Mouse (Mus musculus) thymus, postnatal 14 days (tissue): Measurements from ENCODE around the gene Ranbp2.

Experiments
- DNase-seq: peaks from one replicate; pipeline ENCODE4 v3.0.0; 2021

Ranbp2 gene

DNA sequence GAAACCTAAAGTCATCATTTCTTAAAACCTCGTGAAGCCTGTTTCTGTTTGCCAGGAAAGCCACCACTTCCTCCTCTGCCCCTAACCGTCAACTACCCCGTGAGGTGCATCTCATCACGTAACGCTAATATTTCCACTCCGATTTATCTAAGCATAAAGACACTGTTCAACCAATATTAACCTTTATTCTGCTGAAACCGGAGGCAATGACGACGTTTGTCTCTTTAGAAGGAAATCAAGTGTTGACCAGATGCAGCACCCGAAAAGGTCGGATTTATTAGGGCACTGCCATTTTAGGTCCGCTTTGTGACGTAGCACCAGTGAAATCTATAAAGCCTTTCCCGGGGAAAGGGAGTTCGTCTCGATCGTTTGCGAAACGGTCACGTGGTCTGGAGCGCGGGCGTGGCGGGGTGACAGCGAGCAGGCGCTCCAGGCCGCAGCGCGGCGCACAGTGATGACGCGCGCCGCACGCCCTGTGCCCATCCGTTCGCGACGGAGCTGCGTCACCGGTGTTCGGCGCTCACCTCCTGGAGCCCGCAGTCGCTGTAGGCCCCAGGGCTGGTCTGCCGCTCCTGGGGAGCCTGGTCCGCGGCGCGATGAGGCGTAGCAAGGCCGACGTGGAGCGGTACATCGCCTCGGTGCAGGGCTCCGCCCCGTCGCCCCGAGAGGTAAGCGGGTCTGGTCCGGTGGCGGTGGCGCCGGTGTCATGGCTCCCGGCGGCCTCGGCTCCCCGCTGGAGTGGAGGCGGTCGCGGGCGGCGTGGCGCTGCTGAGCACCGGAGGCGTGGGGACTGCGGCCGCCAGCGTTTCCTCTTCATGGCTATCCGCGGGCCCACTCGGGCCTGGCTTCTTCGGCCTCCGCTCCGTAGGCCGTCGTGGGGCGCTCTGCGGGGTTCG, at the start of gene Ranbp2:
TSS of gene Ranbp2 (plus strand) at position 537 of the 896 bp plus-strand sequence.
- DNase-seq, result peak; percentile 98

DNA sequence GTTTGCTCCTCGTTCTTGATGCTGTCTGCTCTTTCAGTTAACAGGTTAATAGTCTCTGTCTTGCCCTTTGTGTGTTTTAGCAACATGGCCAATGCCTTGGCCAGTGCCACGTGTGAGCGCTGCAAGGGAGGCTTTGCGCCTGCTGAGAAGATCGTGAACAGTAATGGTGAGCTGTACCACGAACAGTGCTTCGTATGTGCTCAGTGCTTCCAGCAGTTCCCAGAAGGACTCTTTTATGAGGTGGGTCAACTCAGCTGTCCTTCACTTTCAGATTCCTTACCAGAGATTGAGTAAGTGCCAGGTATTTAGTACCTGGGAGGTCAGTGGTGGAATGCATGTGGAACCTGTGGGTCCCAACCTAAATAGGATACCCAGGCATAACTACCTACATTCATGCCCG, 47.8 kb upstream of the Ranbp2 start:
- DNase-seq, result no peak

GRCm38 (mm10) chr10:58401838-58402237, 44.9 kb upstream of the Ranbp2 start:
- no peak for DNase-seq

DNA sequence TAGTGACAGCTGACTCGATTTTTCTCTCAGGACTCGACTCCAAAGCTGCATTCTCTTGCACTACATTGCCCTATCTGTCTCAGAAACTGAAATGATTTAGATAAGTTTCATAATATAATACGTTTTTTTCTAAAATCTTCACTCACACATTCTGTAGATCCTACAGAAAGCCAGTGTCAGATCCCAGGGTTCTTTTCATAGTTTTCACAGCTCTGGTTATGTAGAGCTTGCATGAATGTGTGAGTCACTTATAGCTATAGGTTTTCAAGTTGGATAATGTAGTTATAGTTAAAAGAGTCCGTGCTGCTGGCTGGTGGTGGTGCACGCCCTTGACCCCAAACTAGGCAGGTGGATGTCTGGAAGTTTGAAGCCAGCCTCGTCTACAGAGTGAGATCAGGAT, 42.1 kb upstream of the Ranbp2 start:
- DNase-seq, result no peak

DNA sequence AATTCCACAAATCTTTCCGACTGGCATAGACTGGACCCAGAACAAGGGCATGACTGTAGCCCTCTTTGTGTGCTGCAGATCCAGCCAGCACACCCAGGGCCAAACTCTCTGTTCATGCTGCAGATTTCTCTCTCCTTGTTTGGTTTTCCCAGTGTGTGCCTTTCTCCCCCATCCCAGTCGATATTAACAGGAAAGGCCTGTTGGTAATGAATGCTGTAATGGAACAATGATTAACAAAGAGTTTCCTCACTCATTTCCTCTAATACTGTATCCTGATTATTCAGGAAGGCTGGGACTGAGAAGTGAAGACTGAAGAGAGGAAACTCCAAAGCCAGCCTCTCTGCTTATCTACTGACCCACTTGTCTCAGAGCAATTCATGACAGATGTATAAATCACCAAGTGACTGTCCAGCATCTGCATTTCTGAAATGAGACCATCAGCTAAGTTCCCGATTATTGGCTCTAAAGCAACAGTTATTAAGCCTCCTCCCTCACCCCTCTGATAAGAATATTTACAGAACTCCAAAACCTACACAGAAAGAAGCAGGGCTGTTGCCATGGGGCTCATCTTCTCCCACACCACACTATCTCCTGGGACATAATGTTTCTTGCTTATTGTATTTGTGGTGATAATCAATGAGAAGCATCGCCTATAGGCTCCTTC, 41.3 kb upstream of the Ranbp2 start:
- DNase-seq, result no peak

- no peak for DNase-seq
Measured at GRCm38 (mm10) chr10:58405949-58406305, 40.8 kb upstream of the Ranbp2 start.

- no peak for DNase-seq
Measured at GRCm38 (mm10) chr10:58412331-58412730, 34.4 kb upstream of the Ranbp2 start.

DNA sequence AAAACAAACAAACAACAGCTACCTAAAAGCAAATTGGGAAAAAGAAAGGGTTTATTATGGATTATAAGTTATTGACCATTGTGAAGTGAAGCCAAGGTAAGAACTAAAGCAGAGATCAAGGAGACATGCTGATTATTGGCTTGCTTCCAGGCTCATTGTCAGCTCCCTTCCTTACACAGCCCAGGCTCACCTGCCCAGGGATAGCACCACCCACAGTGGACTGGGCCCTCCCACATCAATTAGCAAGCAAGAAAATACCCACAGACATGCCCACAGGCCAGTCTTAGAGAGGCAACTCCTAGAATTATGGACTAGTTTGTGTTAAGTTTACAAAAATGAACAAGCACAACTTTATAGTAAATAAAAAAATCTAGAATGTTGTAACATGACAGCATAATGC, 33.9 kb upstream of the Ranbp2 start:
- no peak for DNase-seq

DNA sequence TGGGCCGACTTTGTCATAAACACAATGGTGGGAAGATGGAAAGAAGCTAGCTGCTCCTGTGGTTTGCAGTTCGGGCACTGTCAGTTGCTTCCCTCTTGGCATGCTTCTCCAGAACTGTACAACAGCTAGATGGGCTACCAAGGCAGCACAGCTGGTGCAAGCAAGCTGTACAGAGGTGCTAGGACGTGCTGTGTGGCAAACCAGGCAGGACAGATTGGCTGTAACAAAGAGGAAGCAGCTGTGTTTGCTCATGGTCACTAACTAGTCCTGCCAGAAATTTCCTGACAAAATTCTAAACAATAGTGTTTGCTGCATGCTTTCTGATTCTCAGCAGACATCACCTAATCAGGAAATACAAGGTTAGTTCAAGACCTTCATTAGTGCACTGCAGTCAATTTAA, 30.0 kb upstream of the Ranbp2 start:
- DNase-seq, result no peak

GRCm38 (mm10) chr10:58418290-58418971, 28.3 kb upstream of the Ranbp2 start:
- DNase-seq, result no peak

- no peak for DNase-seq
Measured at GRCm38 (mm10) chr10:58427930-58428329, 18.8 kb upstream of the Ranbp2 start.

DNA sequence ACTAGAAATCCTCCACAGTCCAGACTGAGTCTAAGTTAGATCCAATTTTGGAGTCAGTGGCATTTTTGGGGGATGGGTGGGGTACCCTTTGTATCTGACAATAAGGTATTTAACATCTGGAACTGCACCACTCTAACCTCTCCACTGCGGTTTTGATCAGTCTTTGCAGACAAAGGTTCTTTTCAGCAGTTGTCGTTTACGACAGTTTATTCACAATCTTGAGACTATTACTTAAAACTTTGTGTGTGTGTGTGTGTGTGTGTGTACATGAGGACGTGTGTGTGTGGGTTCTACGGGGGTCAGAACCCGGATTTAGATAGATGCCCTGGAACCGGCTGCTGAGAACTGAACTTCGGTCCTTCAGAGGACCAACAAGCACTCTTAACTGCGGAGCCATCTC, 870 bp upstream of the Ranbp2 start:
- peak; percentile 33 for DNase-seq

DNA sequence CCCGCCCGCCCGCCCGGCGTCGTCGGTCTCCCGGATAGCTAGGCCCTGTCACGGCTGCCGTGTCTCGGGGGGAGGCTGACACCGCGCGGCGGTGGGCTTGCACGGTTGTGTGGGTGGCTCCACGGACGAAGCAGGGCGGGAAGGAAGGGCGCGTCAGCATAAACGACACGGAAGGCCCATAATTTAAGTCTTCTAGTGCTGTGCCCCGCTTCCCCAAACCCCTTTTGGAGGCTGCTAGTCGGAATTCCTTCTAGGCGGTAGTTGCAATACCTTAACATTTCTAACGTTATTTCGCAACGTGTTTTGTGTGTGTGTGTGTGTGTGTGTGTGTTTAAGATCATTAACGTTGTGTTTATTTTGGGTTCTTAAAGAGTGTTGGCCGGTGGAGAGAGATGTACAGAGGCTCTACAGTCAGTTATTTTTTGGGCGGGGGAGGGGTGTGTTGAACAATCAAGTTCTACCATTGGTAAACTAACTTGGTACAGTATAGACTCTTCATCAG, 611 bp downstream of the Ranbp2 start:
- peak; percentile 71 for DNase-seq

DNA sequence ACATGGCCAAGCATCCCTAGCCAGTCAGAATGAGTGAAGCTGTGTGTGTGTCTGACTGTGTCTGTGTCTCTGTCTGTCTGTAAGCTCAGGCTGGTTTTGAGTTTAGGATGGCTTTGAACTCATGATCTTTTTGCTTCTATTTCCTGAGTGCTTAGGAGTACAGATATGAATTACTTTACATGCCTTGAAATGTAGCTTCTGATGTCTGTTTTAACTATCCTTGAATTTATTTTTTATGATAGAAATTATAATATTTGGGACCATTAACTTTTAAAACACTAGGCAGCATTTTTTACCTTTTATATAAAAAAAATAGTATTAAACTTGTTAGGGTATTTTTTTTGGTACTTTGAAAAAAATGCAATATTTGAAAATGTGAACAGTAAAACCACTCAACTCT, 4.9 kb downstream of the Ranbp2 start:
- no peak for DNase-seq

DNA sequence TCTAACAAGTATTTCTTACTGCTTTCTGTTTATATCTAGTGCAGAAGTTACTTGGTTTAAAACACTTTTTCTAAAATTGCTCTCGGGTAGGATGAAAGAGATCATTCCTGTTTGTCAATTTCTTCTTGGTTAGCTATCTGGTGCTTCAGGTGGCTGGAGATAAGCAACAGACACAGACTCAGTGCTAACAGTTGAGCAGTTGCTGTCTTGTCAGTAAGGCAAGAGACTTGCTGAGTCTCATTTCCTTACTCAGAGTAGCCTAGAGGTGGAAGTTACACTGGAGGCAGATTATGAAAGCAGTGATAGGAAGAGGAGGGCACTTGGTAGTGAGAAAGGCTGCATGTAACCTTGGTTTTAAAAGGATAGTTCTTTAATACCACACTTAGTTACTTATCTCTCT, 5.5 kb downstream of the Ranbp2 start:
- no peak for DNase-seq

GRCm38 (mm10) chr10:58459896-58460295, 13.2 kb downstream of the Ranbp2 start:
- DNase-seq, result no peak

DNA sequence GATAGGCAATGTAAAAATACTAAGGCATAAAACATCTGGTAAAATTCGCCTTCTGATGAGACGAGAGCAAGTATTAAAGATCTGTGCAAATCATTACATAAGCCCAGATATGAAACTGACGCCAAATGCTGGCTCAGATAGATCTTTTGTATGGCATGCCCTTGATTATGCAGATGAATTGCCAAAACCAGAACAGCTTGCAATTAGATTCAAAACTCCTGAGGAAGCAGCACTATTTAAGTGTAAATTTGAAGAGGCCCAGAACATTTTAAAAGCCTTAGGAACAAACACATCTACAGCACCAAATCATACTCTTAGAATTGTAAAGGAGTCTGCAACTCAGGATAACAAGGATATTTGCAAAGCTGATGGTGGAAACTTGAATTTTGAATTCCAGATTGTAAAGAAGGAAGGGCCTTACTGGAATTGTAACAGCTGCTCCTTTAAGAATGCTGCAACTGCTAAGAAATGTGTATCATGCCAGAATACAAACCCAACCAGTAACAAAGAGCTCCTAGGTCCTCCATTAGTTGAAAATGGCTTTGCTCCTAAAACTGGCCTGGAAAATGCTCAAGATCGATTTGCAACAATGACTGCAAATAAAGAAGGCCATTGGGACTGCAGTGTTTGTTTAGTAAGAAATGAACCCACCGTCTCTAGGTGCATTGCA, 30.5 kb downstream of the Ranbp2 start:
- no peak for DNase-seq

GRCm38 (mm10) chr10:58478071-58478578, 31.4 kb downstream of the Ranbp2 start:
- no peak for DNase-seq

- DNase-seq, result no peak
Measured at GRCm38 (mm10) chr10:58479954-58480490, 33.3 kb downstream of the Ranbp2 start.

DNA sequence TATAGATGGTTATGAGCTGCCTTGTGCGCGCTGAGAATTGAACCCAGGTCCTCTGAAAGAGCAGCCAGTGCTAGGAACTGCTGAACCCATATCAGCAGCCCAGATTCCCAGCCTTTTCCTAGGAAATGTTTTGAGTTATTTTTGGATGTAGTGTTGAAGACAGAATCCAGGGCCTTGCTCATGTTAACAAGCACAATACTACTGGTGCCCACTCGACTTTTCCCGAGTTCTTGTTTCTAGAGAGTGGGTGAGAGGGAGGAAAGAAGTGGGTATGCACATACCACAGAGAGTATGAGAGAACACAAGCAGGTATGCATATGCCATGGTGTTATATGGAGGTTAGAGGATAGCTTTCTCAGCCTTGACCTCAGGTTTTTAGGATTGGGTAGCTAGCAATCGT, 44.3 kb downstream of the Ranbp2 start:
- DNase-seq, result no peak

GRCm38 (mm10) chr10:58495637-58496036, 48.9 kb downstream of the Ranbp2 start:
- DNase-seq, result no peak

GRCm38 (mm10) chr10:58496732-58497131, 50.0 kb downstream of the Ranbp2 start:
- DNase-seq, result no peak
